Mouse (Mus musculus) cerebellum, adult 2 months (tissue): Measurements from ENCODE around the gene Npnt. TPM values are rescaled to one million over a fixed set of nuclear protein-coding genes. Genes with fewer than 3 reads are reported as not detected.

ENCODE experiments used
- DNase-seq, 2 experiments: peaks; one replicate each; pipeline ENCODE4 v3.0.0; 2021
- H3K27ac ChIP-seq: fragments of 200-500 bp; 2 replicates; pipeline ENCODE4 v1.5.1; 2012; ENCODE audit warnings: low read length, control low read depth, inconsistent platforms; ENCODE audit not compliant: insufficient read depth
- H3K27me3 ChIP-seq: fragments of 200-500 bp; 2 replicates; pipeline ENCODE4 v1.6.1; 2012; ENCODE audit warnings: inconsistent platforms, mild to moderate bottlenecking, low read length, moderate library complexity; ENCODE audit not compliant: control insufficient read depth, insufficient read depth
- H3K4me1 ChIP-seq: fragments of 200-500 bp; 2 replicates; pipeline ENCODE4 v1.6.1; 2011; ENCODE audit warnings: low read length; ENCODE audit not compliant: control insufficient read depth, insufficient read depth
- H3K4me3 ChIP-seq: fragments of 200-500 bp; replicated peaks from 2 replicates; pipeline ENCODE3; 2011; ENCODE audit warnings: mild to moderate bottlenecking, low read depth, low read length, control low read depth; ENCODE audit not compliant: insufficient read depth
- CTCF ChIP-seq: fragments of 200-500 bp; IDR thresholded peaks from 2 replicates; pipeline ENCODE4 v1.5.1; 2011; ENCODE audit warnings: low read depth, mild to moderate bottlenecking, control low read depth, low read length, moderate library complexity, borderline replicate concordance; ENCODE audit not compliant: insufficient read depth
- POLR2A ChIP-seq: fragments of 200-500 bp; IDR thresholded peaks from 2 replicates; pipeline ENCODE4 v1.6.1; 2011; ENCODE audit warnings: low read length, control low read depth, borderline replicate concordance; ENCODE audit not compliant: insufficient read depth
- WGBS: fragments of 180-500 bp; shearing (Covaris S2); methylation state at CpG from one replicate; pipeline ENCODE4 v1.1.7; 2018; 5-methylcytosine and 5-hydroxymethylcytosine counted together
- polyA plus RNA-seq: library from polyadenylated mRNA; depleted of rRNA; stranded (reverse); fragments of >200 nt; gene quantifications from 2 replicates; pipeline ENCODE4 v1.2.3, GENCODE M21; 2012

Npnt gene
- polyA plus RNA-seq, 1 experiment = 3.6 TPM

DNA sequence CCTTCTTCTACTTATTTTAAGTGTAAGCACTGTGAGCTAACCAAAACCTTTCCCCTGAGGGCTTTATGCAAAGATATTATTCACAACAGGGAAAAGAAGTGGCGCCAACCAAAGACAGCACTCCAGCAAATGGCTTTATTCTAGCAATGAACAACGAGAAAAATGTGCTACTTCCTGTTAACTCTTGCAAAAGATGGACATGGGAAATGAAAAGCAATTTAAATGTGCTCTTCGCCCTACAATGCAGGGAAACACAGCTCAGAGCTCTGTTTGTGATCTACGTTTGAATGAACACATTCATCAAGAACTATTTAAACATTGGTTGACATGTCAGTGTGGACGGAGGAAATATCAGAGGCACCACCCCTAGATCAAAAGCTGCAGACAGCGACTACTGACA is 20.2 kb downstream of the Npnt start:
- no peak overlapping the region for H3K27ac ChIP-seq
- 55% methylated on average over 6 of the region's 6 CpGs for WGBS

DNA sequence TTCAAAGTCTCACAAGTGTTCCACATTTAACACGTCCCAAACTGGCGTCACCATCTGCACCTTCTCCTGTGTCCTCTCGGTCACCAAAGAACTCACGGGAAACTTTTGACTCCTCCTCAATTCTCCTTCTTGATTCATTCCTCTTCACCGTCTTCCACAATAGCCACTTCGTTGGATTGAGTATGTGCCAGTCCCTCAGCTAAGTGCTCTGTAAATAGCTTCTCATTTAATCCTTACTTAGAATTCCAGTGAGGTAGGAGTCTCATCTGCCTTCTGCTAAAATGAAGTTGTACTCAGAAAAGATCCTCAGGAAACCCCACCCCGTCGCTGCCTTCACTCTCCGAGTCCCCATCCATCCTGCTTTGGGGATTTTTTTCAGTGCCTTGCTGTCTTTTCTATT is 21.9 kb downstream of the Npnt start:
- Histone ChIP-seq H3K27ac (no peak overlapping the region), H3K4me1 (no peaks in the 10 kb centered on the region), H3K27me3 (no peaks in the 10 kb centered on the region), H3K4me3 (no peak overlapping the region)
- DNase-seq = no peak
- TF ChIP-seq POLR2A (no peak), CTCF (no peak)
- 85% methylated on average over 9 of the region's 9 CpGs for WGBS

More for the DNA sequence above, 20.2 kb downstream of the Npnt start:
- DNase-seq = no peak
- no peaks in the 10 kb centered on the region for H3K27me3 ChIP-seq
- TF ChIP-seq CTCF = no peak
- TF ChIP-seq POLR2A = no peak
- H3K4me1 ChIP-seq = no peaks in the 10 kb centered on the region
- H3K4me3 ChIP-seq = no peak overlapping the region

DNA sequence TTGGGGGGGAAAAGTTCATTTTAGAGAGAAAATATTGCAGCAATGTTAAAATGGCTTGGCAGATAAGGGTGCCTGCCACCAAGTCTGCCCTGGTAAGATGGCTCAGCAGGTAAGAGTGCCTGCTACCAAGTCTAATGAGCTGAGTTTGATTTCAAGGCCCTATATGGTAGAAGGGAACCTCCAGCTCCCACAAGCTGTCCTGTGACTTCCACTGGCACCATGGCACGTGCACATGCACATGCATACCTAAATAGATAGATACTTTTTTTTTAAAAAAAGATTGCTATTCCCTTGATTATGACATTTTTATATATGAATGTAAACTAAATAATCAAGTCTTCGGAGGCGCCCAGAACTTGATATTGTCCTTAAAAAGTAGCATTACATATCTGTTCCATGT is 30.3 kb downstream of the Npnt start:
- TF ChIP-seq POLR2A = no peak
- no peak for TF ChIP-seq CTCF
- Histone ChIP-seq H3K27ac (no peak overlapping the region), H3K4me1 (no peaks in the 10 kb centered on the region), H3K4me3 (no peak overlapping the region), H3K27me3 (no peaks in the 10 kb centered on the region)
- no peak for DNase-seq
- 94% methylated on average over 3 of the region's 3 CpGs for WGBS

DNA sequence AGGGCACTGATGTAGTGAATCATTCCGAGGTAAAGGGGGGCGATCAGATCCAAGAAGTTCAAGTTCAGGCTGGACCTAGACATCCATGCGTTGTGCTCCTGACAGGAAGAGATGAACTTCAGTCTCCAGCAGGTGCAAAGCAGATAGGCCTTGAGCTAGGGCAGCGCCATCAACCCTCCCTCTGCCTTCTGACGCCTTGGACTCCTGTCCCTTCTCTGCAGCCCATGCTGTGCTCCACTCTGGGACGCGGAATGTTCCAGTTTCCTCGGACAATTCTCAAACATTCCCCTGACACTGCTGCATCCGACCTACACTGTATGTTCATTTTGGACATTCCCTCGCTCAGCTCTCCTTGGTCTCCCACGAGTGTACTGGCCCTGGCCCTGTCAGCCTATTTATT is 30.9 kb downstream of the Npnt start:
- no peak overlapping the region for H3K4me3 ChIP-seq
- H3K27me3 ChIP-seq = no peaks in the 10 kb centered on the region
- WGBS = 84% methylated on average over 11 of the region's 11 CpGs
- no peak overlapping the region for H3K27ac ChIP-seq
- no peaks in the 10 kb centered on the region for H3K4me1 ChIP-seq
- TF ChIP-seq CTCF (no peak), POLR2A (no peak)
- no peak for DNase-seq

DNA sequence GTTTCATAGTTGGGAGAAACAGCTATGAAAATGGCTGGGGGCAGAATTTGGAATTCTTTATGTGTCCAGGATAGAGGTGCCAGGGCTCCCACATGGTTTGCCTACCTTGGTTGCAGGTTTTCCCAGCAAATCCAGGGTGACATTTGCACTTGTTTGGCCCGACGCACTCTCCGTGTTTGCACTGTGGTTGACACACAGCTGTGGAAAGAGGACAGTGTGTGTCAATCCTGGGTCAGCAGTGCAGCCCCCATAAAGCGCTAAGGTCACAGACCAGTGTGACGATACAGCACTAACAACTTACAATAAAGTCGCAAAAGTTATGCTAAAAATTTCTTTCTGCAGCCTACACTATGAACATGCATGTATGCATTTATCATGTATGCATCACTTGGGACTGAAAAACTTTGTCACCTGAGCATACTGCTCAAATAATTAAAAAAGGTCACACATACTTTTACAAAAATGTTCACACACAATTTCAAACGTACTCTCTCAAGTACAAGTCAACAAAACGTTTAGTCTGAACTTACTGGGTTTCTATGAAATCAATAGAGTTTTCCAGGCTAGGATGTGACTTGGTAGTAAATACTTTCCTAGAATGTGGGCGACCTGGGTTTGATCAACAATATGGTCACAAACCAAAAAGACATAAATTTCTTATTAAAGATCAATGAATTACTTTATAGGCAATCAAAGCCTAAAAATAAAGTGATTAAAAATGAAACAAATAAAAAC is 32.6 kb downstream of the Npnt start:
- TF ChIP-seq CTCF (no peak), POLR2A (no peak)
- Histone ChIP-seq H3K27me3 (no peaks in the 10 kb centered on the region), H3K4me1 (no peaks in the 10 kb centered on the region), H3K4me3 (no peak overlapping the region), H3K27ac (no peak overlapping the region)
- 89% methylated on average over 9 of the region's 9 CpGs for WGBS
- no peak for DNase-seq

DNA sequence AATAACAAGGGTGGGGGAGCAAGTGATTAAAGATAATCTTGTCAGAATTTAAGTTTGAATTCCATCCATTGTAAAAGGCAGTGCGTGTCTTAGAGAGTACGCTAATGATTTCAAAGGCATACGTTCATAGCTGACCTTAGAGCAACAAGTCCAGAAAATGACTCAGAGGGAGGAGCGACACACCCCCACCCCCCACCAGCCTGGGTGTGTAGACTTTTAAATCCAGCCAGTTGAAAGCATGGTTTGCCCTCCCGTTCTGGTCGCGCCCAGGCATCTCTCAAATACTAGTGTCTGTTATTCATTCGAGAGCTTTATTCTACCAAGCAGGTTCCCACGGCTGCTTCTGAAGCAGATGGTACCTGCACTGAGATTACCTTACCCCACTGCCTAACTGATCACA is 34.4 kb downstream of the Npnt start:
- Histone ChIP-seq H3K27me3 (no peaks in the 10 kb centered on the region), H3K4me3 (no peak overlapping the region), H3K4me1 (no peaks in the 10 kb centered on the region), H3K27ac (no peak overlapping the region)
- no peak for DNase-seq
- WGBS = 71% methylated on average over 9 of the region's 9 CpGs
- TF ChIP-seq POLR2A (no peak), CTCF (no peak)

DNA sequence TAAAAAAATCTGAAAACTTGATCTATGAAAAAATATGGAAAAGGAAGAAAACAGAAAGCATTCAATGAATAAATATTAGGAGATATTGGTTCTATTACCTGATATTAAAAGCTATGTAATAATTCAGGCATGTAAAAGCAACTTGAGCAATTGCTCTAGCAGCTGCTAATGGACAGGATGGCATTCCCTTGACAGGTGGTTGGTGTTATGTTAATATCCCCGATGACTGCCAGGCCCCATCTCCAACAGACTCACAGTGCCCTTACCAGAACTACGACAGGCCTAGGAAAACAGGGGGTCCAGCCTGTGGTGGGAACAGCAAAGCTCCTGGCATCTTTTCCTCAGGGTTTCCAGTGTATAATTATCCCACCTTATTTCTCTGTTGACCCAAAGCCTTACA is 37.7 kb downstream of the Npnt start:
- TF ChIP-seq POLR2A = no peak
- no peak for TF ChIP-seq CTCF

DNA sequence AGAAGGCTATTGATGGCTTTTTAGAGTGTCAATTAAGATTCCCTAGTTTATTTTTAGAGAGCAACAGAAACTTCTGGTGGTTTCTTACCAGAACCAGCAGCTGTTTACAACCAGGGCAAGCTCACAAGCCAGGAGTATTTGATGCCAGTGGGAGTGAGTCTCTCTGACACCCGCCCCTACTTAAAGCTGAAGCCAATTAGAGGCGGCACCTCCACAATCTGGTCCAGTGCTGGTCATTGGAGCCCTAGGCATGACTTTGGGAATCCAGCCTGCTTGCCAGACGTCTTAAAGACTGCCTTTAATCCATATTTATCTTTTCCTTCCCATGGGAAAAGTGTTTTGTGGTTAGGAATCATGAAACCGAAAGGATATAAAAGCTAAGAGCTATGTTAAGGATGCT is 38.4 kb downstream of the Npnt start:
- TF ChIP-seq POLR2A = no peak
- TF ChIP-seq CTCF = no peak

More for the DNA sequence above, 37.7 kb downstream of the Npnt start:
- no peak overlapping the region for H3K27ac ChIP-seq
- no peak for DNase-seq
- H3K27me3 ChIP-seq = no peaks in the 10 kb centered on the region
- H3K4me3 ChIP-seq = no peak overlapping the region
- no peaks in the 10 kb centered on the region for H3K4me1 ChIP-seq
- WGBS = 26% methylated on average over 2 of the region's 2 CpGs

DNA sequence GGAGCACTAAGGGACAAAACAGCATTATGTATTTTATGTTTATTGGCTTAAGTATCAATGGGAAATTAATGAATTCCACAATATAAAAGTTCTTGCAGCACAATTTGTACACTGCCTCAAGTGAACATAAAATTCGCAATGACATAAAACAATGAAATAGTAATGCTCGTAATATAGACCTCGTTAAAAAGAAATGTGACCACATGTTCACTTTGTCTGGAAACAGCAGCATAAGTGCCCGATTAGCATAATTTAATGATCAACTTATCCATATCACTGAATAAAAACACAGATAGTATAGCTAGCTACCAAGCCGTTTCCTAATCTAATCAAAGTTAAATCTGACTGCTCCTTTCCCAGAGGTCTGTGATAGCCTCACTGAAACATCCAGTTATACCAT is 39.4 kb downstream of the Npnt start:
- Histone ChIP-seq H3K4me3 (no peak overlapping the region), H3K4me1 (no peaks in the 10 kb centered on the region), H3K27me3 (no peaks in the 10 kb centered on the region), H3K27ac (no peak overlapping the region)
- no peak for DNase-seq
- WGBS = 87% methylated on average over 5 of the region's 5 CpGs
- no peak for TF ChIP-seq CTCF
- TF ChIP-seq POLR2A = no peak

More for the DNA sequence above, 38.4 kb downstream of the Npnt start:
- WGBS = 20% methylated on average over 4 of the region's 4 CpGs
- Histone ChIP-seq H3K4me1 (no peaks in the 10 kb centered on the region), H3K4me3 (no peak overlapping the region), H3K27ac (no peak overlapping the region), H3K27me3 (no peaks in the 10 kb centered on the region)
- DNase-seq = no peak
